Mouse (Mus musculus) embryonic facial prominence, embryonic 15.5 days (tissue): ENCODE data around the gene Smurf1. TPM values are rescaled to one million over a fixed set of nuclear protein-coding genes. Genes with fewer than 3 reads are reported as not detected.

Experiments used
- ATAC-seq: fragments of 200-750 bp; cut with Nextera tagmentation; 2 replicates; pipeline ENCODE4 v1.8.0; 2017; ENCODE audit warnings: low read depth, moderate TSS enrichment; ENCODE audit not compliant: insufficient number of reproducible peaks, low FRiP score, low TSS enrichment
- H3K27ac ChIP-seq: fragments of 300-500 bp; sonication (generic); replicated peaks from 2 replicates; pipeline ENCODE4 v1.5.1; 2015; ENCODE audit warnings: mild to moderate bottlenecking, inconsistent platforms
- H3K27me3 ChIP-seq: fragments of 300-500 bp; sonication (generic); 2 replicates; pipeline ENCODE4 v1.6.1; 2015; ENCODE audit warnings: inconsistent platforms
- H3K36me3 ChIP-seq: fragments of 300-500 bp; sonication (generic); 2 replicates; pipeline ENCODE4 v1.6.1; 2015; ENCODE audit warnings: mild to moderate bottlenecking, inconsistent platforms
- H3K4me1 ChIP-seq: fragments of 300-500 bp; sonication (generic); 2 replicates; pipeline ENCODE4 v1.6.1; 2015; ENCODE audit warnings: inconsistent platforms
- H3K4me2 ChIP-seq: fragments of 300-500 bp; sonication (generic); replicated peaks from 2 replicates; pipeline ENCODE4 v1.6.1; 2015; ENCODE audit warnings: mild to moderate bottlenecking, inconsistent platforms
- H3K4me3 ChIP-seq: fragments of 300-500 bp; sonication (generic); replicated peaks from 2 replicates; pipeline ENCODE4 v1.5.1; 2015; ENCODE audit warnings: mild to moderate bottlenecking, inconsistent platforms
- H3K9ac ChIP-seq: fragments of 300-500 bp; sonication (generic); 2 replicates; pipeline ENCODE4 v1.6.1; 2015; ENCODE audit warnings: inconsistent platforms
- H3K9me3 ChIP-seq: fragments of 300-500 bp; sonication (generic); replicated peaks from 2 replicates; pipeline ENCODE4 v1.6.1; 2016; ENCODE audit warnings: inconsistent platforms
- WGBS: fragments of 180-500 bp; shearing (Covaris S2); methylation state at CpG from one replicate; pipeline ENCODE4 v1.1.7; 2015; 5-methylcytosine and 5-hydroxymethylcytosine counted together
- polyA plus RNA-seq: library from polyadenylated mRNA; unstranded; fragments of >200 nt; fragmentation: Nextera tagmentation; extraction: Ambion mirVana; gene quantifications from 2 replicates; pipeline ENCODE4 v1.2.1, GENCODE M21; 2015

Gene Smurf1
- polyA plus RNA-seq, 1 experiment from 2014 or later = 18.5 TPM

- no peak overlapping the region for H3K4me3 ChIP-seq
- no peak overlapping the region for H3K4me2 ChIP-seq
- no peaks in the 10 kb centered on the region for H3K4me1 ChIP-seq
- no peaks in the 10 kb centered on the region for H3K27me3 ChIP-seq
- ATAC-seq = no peak
- WGBS = 70% methylated on average over 7 of the region's 7 CpGs
- no peaks in the 10 kb centered on the region for H3K36me3 ChIP-seq
- no peak overlapping the region for H3K27ac ChIP-seq
- no peaks in the 10 kb centered on the region for H3K9me3 ChIP-seq
- no peak overlapping the region for H3K9ac ChIP-seq
Measured at GRCm38 (mm10) chr5:144869466-144869865, 96.2 kb downstream of the Smurf1 start.

GRCm38 (mm10) chr5:144866923-144867322, 98.7 kb downstream of the Smurf1 start:
- H3K4me2 ChIP-seq = no peak overlapping the region
- ATAC-seq = no peak
- H3K9me3 ChIP-seq = no peaks in the 10 kb centered on the region
- H3K4me1 ChIP-seq = no peaks in the 10 kb centered on the region
- 61% methylated on average over 8 of the region's 8 CpGs for WGBS
- no peaks in the 10 kb centered on the region for H3K36me3 ChIP-seq
- H3K27ac ChIP-seq = no peak overlapping the region
- no peak overlapping the region for H3K4me3 ChIP-seq
- no peak overlapping the region for H3K9ac ChIP-seq
- no peaks in the 10 kb centered on the region for H3K27me3 ChIP-seq

DNA sequence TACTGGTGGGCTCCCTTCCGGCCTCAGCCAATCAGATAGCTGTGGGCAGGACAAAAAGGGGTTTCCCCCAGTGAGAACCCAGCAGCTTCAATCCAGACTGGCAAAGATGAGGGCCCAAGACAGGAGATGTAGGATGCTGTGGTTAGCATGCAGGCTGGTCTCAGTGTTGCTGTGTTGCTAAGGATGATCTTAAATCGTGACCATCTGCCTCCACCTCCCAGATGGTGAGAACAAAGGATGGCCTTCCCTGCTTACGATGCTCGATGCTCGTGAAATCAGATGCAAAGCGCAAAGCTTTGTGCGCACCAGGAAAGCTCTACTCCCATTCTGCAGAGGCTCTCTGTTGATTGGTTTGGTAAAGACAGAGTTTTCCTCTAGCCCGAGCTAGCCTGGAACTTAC, 104.7 kb downstream of the Smurf1 start:
- H3K4me3 ChIP-seq = no peak overlapping the region
- no peaks in the 10 kb centered on the region for H3K27me3 ChIP-seq
- peaks cover 8% of the 10 kb centered on the region; the same call in 1 of the 2 replicates for H3K9me3 ChIP-seq
- no peaks in the 10 kb centered on the region for H3K4me1 ChIP-seq
- WGBS = 95% methylated on average over 8 of the region's 8 CpGs
- no peak for ATAC-seq
- no peak overlapping the region for H3K9ac ChIP-seq
- no peak overlapping the region for H3K4me2 ChIP-seq
- no peak overlapping the region for H3K27ac ChIP-seq
- peaks cover 51% of the 10 kb centered on the region for H3K36me3 ChIP-seq

DNA sequence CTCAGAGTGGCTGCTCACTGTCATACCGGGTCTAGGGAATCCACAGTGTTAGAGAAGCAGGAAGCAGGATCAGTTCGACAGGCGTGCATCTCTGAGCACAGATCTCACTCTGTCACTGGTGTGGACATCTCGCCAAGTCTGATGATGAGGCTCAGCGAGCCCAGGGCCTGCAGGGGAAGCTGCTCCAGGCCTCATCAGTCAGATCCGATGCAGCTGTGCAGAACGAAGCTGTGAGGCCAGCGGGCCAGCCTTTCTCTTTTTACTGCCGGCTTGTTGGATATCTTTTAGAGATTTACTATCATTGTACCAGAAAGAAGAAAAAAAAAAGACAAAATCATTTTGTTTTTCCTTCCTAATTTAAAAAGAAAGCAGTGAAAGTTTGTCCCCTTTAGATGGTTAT, 106.4 kb downstream of the Smurf1 start:
- Histone ChIP-seq H3K27ac (no peak overlapping the region), H3K9ac (no peak overlapping the region), H3K4me3 (no peak overlapping the region), H3K27me3 (no peaks in the 10 kb centered on the region), H3K36me3 (peaks cover 65% of the 10 kb centered on the region), H3K4me2 (no peak overlapping the region), H3K4me1 (no peaks in the 10 kb centered on the region), H3K9me3 (peaks cover 8% of the 10 kb centered on the region; the same call in 1 of the 2 replicates)
- WGBS = 95% methylated on average over 9 of the region's 9 CpGs
- ATAC-seq = no peak

DNA sequence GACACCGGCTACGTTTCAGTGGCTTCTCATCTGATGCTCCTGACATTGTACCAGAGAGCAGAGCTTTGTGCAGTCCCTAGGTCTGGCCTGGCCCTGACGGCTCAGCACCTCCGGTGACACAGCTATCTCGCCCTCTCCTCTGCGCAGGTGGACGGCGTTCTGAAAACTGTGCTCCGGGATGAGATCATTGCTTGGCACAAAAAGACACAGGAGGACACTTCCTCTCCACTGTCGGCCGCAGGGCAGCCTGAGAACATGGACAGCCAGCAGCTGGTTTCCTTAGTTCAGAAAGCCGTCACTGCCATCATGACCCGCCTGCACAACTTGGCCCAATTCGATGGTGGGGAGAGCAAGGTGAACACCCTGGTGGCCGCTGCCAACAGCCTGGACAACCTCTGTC, 107.1 kb downstream of the Smurf1 start:
- no peak overlapping the region for H3K4me2 ChIP-seq
- peaks cover 72% of the 10 kb centered on the region for H3K36me3 ChIP-seq
- no peak overlapping the region for H3K9ac ChIP-seq
- ATAC-seq = no peak
- H3K27ac ChIP-seq = no peak overlapping the region
- H3K9me3 ChIP-seq = peaks cover 8% of the 10 kb centered on the region; the same call in 1 of the 2 replicates
- H3K4me3 ChIP-seq = no peak overlapping the region
- H3K4me1 ChIP-seq = no peaks in the 10 kb centered on the region
- H3K27me3 ChIP-seq = no peaks in the 10 kb centered on the region
- 94% methylated on average over 15 of the region's 15 CpGs for WGBS

DNA sequence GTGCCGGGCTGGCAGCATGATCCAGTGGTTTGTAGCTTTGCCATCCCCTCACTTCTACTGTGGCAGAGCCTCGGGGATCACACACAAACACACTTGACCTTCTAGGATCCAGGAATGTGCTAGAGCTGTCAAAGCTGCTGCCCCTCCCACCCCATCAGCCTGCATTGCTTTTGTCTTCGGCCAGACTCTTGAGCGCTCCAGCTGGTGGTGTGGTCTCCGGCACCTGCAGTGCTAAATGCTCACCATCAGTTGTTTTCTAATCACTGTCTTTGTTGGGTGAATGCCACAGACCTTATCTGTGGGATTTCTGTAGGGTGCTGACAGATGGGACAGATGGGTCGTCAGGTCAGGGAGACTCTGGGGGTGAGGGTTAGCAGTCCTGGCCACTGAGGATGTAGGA, 109.7 kb downstream of the Smurf1 start:
- no peaks in the 10 kb centered on the region for H3K4me1 ChIP-seq
- WGBS = 79% methylated on average over 6 of the region's 6 CpGs
- H3K9ac ChIP-seq = no peak overlapping the region
- no peak overlapping the region for H3K4me2 ChIP-seq
- H3K4me3 ChIP-seq = no peak overlapping the region
- peaks cover 6% of the 10 kb centered on the region; the same call in 1 of the 2 replicates for H3K9me3 ChIP-seq
- peaks cover 94% of the 10 kb centered on the region for H3K36me3 ChIP-seq
- no peak overlapping the region for H3K27ac ChIP-seq
- ATAC-seq = no peak
- no peaks in the 10 kb centered on the region for H3K27me3 ChIP-seq

DNA sequence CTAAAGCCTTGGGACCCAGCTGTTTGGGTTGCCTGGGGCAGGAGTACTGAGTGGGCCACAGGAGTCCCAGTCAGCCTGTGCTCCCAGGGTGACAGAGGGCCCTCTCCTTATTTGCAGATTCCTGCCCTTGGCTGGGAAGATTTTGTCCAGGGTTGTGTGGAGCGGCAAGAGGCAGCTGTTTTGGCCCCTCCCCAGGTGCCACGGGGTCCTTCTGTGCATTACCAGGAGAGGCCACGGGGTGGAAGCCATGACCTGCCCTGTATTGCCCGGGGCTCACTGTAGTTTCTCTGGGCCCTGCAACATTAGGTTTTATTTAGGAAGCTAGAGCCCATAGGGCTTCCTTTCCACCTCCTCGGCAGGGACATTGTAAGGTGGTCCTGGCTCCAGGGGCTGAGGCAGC, 111.7 kb downstream of the Smurf1 start:
- H3K9ac ChIP-seq = no peak overlapping the region
- H3K36me3 ChIP-seq = peaks cover 95% of the 10 kb centered on the region
- ATAC-seq = 0 out of 2 replicates have a peak, but pooled peaks have one; percentile 7
- H3K4me1 ChIP-seq = no peaks in the 10 kb centered on the region
- 83% methylated on average over 5 of the region's 5 CpGs for WGBS
- no peaks in the 10 kb centered on the region for H3K27me3 ChIP-seq
- no peak overlapping the region for H3K27ac ChIP-seq
- no peaks in the 10 kb centered on the region for H3K9me3 ChIP-seq
- H3K4me3 ChIP-seq = no peak overlapping the region
- H3K4me2 ChIP-seq = no peak overlapping the region

DNA sequence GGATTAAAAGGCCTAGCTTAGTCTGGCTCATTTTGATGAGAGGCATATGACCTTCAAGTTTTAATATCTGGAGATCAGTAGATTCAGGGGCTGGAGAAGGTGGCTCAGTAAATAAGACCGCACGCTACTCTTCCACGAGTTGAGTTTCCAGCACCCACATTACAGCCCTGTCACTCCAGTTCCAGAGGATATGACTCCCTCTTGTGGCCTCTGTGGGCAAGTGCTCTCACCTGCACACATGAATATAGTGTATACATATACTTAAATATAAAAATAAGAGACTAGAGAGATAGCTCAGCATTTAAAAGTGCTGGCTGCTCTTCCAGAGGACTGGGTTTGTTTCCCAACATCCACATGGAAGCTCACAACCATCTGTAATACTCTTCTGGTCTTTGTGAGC, 113.8 kb downstream of the Smurf1 start:
- peaks cover 97% of the 10 kb centered on the region for H3K36me3 ChIP-seq
- H3K4me1 ChIP-seq = no peaks in the 10 kb centered on the region
- H3K27ac ChIP-seq = no peak overlapping the region
- 91% methylated on average over 3 of the region's 3 CpGs for WGBS
- ATAC-seq = no peak
- H3K4me3 ChIP-seq = no peak overlapping the region
- H3K9ac ChIP-seq = no peak overlapping the region
- H3K27me3 ChIP-seq = no peaks in the 10 kb centered on the region
- H3K4me2 ChIP-seq = no peak overlapping the region
- no peaks in the 10 kb centered on the region for H3K9me3 ChIP-seq

DNA sequence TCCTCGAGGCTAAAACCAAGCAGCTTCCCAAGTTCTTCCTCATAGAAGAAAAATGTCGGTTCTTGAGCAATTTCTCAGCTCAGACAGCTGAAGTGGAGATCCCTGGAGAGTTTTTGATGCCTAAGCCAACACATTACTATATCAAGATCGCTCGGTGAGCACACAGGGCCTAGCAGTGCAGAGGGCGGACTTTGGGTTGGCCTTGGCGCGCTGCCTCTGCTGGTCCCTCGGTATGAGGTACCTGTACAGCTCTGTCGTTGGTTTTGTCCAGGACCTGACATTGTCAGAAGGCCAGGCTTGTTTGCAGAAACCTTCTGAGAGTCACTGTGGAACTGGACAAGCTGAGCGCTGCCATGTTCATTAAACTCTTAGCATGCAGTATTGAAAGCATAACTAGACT, 115.7 kb downstream of the Smurf1 start:
- no peak for ATAC-seq
- H3K27ac ChIP-seq = no peak overlapping the region
- H3K9ac ChIP-seq = no peak overlapping the region
- H3K4me3 ChIP-seq = no peak overlapping the region
- no peak overlapping the region for H3K4me2 ChIP-seq
- H3K36me3 ChIP-seq = peaks cover 100% of the 10 kb centered on the region
- 91% methylated on average over 10 of the region's 10 CpGs for WGBS
- no peaks in the 10 kb centered on the region for H3K9me3 ChIP-seq
- no peaks in the 10 kb centered on the region for H3K4me1 ChIP-seq
- no peaks in the 10 kb centered on the region for H3K27me3 ChIP-seq

GRCm38 (mm10) chr5:144848735-144849134, 116.9 kb downstream of the Smurf1 start:
- H3K4me2 ChIP-seq = no peak overlapping the region
- H3K27me3 ChIP-seq = no peaks in the 10 kb centered on the region
- ATAC-seq = no peak
- peaks cover 100% of the 10 kb centered on the region for H3K36me3 ChIP-seq
- no peak overlapping the region for H3K9ac ChIP-seq
- H3K27ac ChIP-seq = no peak overlapping the region
- no peaks in the 10 kb centered on the region for H3K4me1 ChIP-seq
- no peaks in the 10 kb centered on the region for H3K9me3 ChIP-seq
- H3K4me3 ChIP-seq = no peak overlapping the region
- WGBS = 73% methylated on average over 5 of the region's 5 CpGs

- Histone ChIP-seq H3K27me3 (no peaks in the 10 kb centered on the region), H3K4me2 (no peak overlapping the region), H3K4me3 (no peak overlapping the region), H3K27ac (no peak overlapping the region), H3K4me1 (no peaks in the 10 kb centered on the region), H3K9me3 (no peaks in the 10 kb centered on the region), H3K9ac (no peak overlapping the region), H3K36me3 (peaks cover 100% of the 10 kb centered on the region)
- ATAC-seq = no peak
- 97% methylated on average over 20 of the region's 20 CpGs for WGBS
Measured at GRCm38 (mm10) chr5:144845352-144845751, 120.3 kb downstream of the Smurf1 start.

DNA sequence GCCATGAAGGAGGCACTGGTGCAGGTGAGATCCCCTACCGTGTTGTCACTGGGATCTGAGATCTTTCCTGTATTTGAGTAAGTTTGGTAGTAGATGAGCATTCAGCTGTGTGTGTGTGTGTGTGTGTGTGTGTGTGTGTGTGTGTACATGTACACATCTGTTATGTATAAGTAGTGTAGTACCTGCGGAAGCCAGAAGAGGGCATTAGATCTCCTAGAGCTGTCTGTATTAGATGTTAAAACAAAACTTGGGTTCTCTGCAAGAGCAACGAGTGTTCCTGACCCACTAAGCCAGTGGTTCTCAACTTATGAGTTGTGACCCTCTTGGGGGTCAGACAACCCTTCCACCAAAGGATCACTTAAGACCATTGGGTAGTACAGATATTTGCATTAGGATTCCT, 129.5 kb downstream of the Smurf1 start:
- WGBS = 90% methylated on average over 3 of the region's 3 CpGs
- Histone ChIP-seq H3K4me3 (no peak overlapping the region), H3K4me1 (no peaks in the 10 kb centered on the region), H3K9me3 (no peaks in the 10 kb centered on the region), H3K27ac (no peak overlapping the region), H3K27me3 (no peaks in the 10 kb centered on the region), H3K9ac (no peak overlapping the region), H3K36me3 (peaks cover 100% of the 10 kb centered on the region), H3K4me2 (no peak overlapping the region)
- no peak for ATAC-seq
